Comparison of ENCODE assay signal across 8 mouse cellular contexts in genomic region chr2:31258609-31259366, GRCm38 (mm10). TPM values are rescaled to one million over a fixed set of nuclear protein-coding genes. Genes with fewer than 3 reads are reported as not detected.
DNase-seq lines count a peak whose midpoint lies in the region; ATAC-seq and TF ChIP-seq lines count a peak whose summit lies in the region.

No protein-coding gene starts in this region.

- peak overlapping the region; percentile 66 for H3K4me3 ChIP-seq in bone marrow macrophage, adult 2 months (ENCODE audit: insufficient read depth, low read length)
- H3K4me3 ChIP-seq in embryonic fibroblast, embryonic 13.5 days (ENCODE audit: insufficient read depth, low read length), result peak overlapping the region; percentile 21
- peak overlapping the region; percentile 38 to 61 for H3K4me3 ChIP-seq in heart, embryonic 14.5 days (ENCODE audit: control insufficient read depth in 1 of 2, insufficient read depth in 1 of 2, low read depth in 1 of 2, low read length in 2 of 2)
- peak overlapping the region; percentile 38 for H3K4me3 ChIP-seq in kidney, postnatal 0 days (replicated peaks; ENCODE audit: low read depth, low read length)
- peak overlapping the region; percentile 64 for H3K4me3 ChIP-seq in liver, embryonic 12.5 days
- peak overlapping the region; percentile 49 for H3K4me3 ChIP-seq in stomach, embryonic 15.5 days (replicated peaks)

- H3K36me3 ChIP-seq in heart, embryonic 14.5 days (ENCODE audit: control insufficient read depth, insufficient read depth, low read length), result 0 out of 2 replicates have a peak, but pooled peaks cover 4% of the 10 kb centered on the region
- H3K36me3 ChIP-seq in kidney, postnatal 0 days (ENCODE audit: insufficient read depth, low read length), result no peaks in the 10 kb centered on the region
- H3K36me3 ChIP-seq in liver, embryonic 12.5 days, result no peaks in the 10 kb centered on the region
- no peaks in the 10 kb centered on the region for H3K36me3 ChIP-seq in stomach, embryonic 15.5 days

- ATAC-seq in heart, embryonic 14.5 days (ENCODE audit: insufficient number of reproducible peaks, insufficient read depth, low FRiP score, low read depth), result peak; percentile 69
- peak; percentile 63 for ATAC-seq in kidney, postnatal 0 days (replicated peaks; ENCODE audit: low FRiP score, low read depth)
- peak; percentile 59; the same call in 1 of the 2 replicates for ATAC-seq in liver, embryonic 12.5 days
- ATAC-seq in stomach, embryonic 15.5 days (ENCODE audit: insufficient read depth, low FRiP score, low read depth), result peak; percentile 76; the same call in 1 of the 2 replicates

- H3K27ac ChIP-seq in bone marrow macrophage, adult 2 months (ENCODE audit: insufficient read depth, low read depth, low read length), result no peak overlapping the region
- H3K27ac ChIP-seq in embryonic fibroblast, embryonic 13.5 days (ENCODE audit: insufficient read depth, low read length), result no peak overlapping the region
- peak overlapping the region; percentile 94 to 97 for H3K27ac ChIP-seq in heart, embryonic 14.5 days (replicated peaks in 1 of 2; ENCODE audit: control insufficient read depth in 1 of 2, insufficient read depth in 1 of 2, low read depth in 2 of 2, low read length in 2 of 2)
- H3K27ac ChIP-seq in kidney, postnatal 0 days, result peak overlapping the region; percentile 73
- no peak overlapping the region for H3K27ac ChIP-seq in liver, embryonic 12.5 days
- H3K27ac ChIP-seq in stomach, embryonic 15.5 days, result peak overlapping the region; percentile 64

- TF ChIP-seq POLR2A in bone marrow macrophage, adult 2 months (IDR thresholded peaks at IDR 0.05; ENCODE audit: borderline replicate concordance, low read depth, low read length), result no peak
- TF ChIP-seq POLR2A in embryonic fibroblast, embryonic 13.5 days (IDR thresholded peaks at IDR 0.05; ENCODE audit: low read depth, low read length), result no peak; the same call in 1 of the 2 replicates

- no peak for TF ChIP-seq CTCF in bone marrow macrophage, adult 2 months (IDR thresholded peaks at IDR 0.05; ENCODE audit: low read depth, low read length)
- no peak for TF ChIP-seq CTCF in embryonic fibroblast, embryonic 13.5 days (IDR thresholded peaks at IDR 0.05; ENCODE audit: borderline replicate concordance, insufficient read depth, low read length)
- TF ChIP-seq CTCF in kidney, postnatal 0 days (IDR thresholded peaks at IDR 0.05; ENCODE audit: low read depth), result no peak

- DNase-seq in CD4-positive, CD25-positive, alpha-beta regulatory T cell, adult 2 months (ENCODE audit: low read depth, low spot score), result peak; percentile 83
- peak; percentile 90 for DNase-seq in kidney, postnatal 0 days (ENCODE audit: low spot score)
- DNase-seq in naive thymus-derived CD4-positive, alpha-beta T cell, adult 2 months (ENCODE audit: low read depth), result peak; percentile 83

- H3K4me2 ChIP-seq in heart, embryonic 14.5 days (ENCODE audit: low read length), result peak overlapping the region; percentile 66
- peak overlapping the region; percentile 70 for H3K4me2 ChIP-seq in kidney, postnatal 0 days (ENCODE audit: low read length)
- H3K4me2 ChIP-seq in liver, embryonic 12.5 days, result peak overlapping the region; percentile 77
- peak overlapping the region; percentile 87 for H3K4me2 ChIP-seq in stomach, embryonic 15.5 days

- WGBS in heart, embryonic 14.5 days, result 8% methylated on average over 22 of the region's 22 CpGs
- WGBS in kidney, postnatal 0 days, result 14% methylated on average over 22 of the region's 22 CpGs
- WGBS in liver, embryonic 12.5 days (ENCODE audit: insufficient replicate concordance), result 15% methylated on average over 22 of the region's 22 CpGs
- 14% methylated on average over 22 of the region's 22 CpGs for WGBS in stomach, embryonic 15.5 days

- no peaks in the 10 kb centered on the region for H3K27me3 ChIP-seq in heart, embryonic 14.5 days (ENCODE audit: control insufficient read depth, insufficient read depth, low read length)
- no peaks in the 10 kb centered on the region for H3K27me3 ChIP-seq in kidney, postnatal 0 days (ENCODE audit: insufficient read depth, low read length)
- H3K27me3 ChIP-seq in liver, embryonic 12.5 days (replicated peaks), result peaks cover 19% of the 10 kb centered on the region; the same call in 1 of the 2 replicates
- no peaks in the 10 kb centered on the region for H3K27me3 ChIP-seq in stomach, embryonic 15.5 days (replicated peaks)

- peak overlapping the region; percentile 59 for H3K9ac ChIP-seq in heart, embryonic 14.5 days (ENCODE audit: low read length)
- H3K9ac ChIP-seq in kidney, postnatal 0 days (ENCODE audit: low read depth, low read length), result peak overlapping the region; percentile 65
- H3K9ac ChIP-seq in liver, embryonic 12.5 days, result peak overlapping the region; percentile 47
- H3K9ac ChIP-seq in stomach, embryonic 15.5 days, result peak overlapping the region; percentile 21; the same call in 1 of the 2 replicates

- H3K9me3 ChIP-seq in heart, embryonic 14.5 days (ENCODE audit: control insufficient read depth, low read length), result no peaks in the 10 kb centered on the region
- no peaks in the 10 kb centered on the region for H3K9me3 ChIP-seq in kidney, postnatal 0 days (replicated peaks; ENCODE audit: low read length)
- H3K9me3 ChIP-seq in liver, embryonic 12.5 days (replicated peaks), result no peaks in the 10 kb centered on the region
- H3K9me3 ChIP-seq in stomach, embryonic 15.5 days, result no peaks in the 10 kb centered on the region

- H3K4me1 ChIP-seq in bone marrow macrophage, adult 2 months (ENCODE audit: control insufficient read depth, insufficient read depth, low read length), result peaks cover 11% of the 10 kb centered on the region
- H3K4me1 ChIP-seq in embryonic fibroblast, embryonic 13.5 days (ENCODE audit: control insufficient read depth, insufficient read depth, low read length), result peaks cover 25% of the 10 kb centered on the region
- peaks cover 77 to 87% of the 10 kb centered on the region in 2 experiments for H3K4me1 ChIP-seq in heart, embryonic 14.5 days (ENCODE audit: control insufficient read depth in 2 of 2, insufficient read depth in 2 of 2, low read length in 2 of 2)
- H3K4me1 ChIP-seq in kidney, postnatal 0 days (replicated peaks; ENCODE audit: insufficient read depth, low read length), result peaks cover 59% of the 10 kb centered on the region
- H3K4me1 ChIP-seq in liver, embryonic 12.5 days, result peaks cover 33% of the 10 kb centered on the region
- peaks cover 69% of the 10 kb centered on the region for H3K4me1 ChIP-seq in stomach, embryonic 15.5 days

RNA-seq across cellular contexts. Expression of gene Ncs1, which starts 13.2 kb away (rescaled TPM):
- 1.3 and 2.5 TPM in 2 replicates for polyA plus RNA-seq in bone marrow macrophage, adult 2 months (2012; ENCODE audit: insufficient read depth, insufficient read length, missing spikeins)
- polyA plus RNA-seq in embryonic fibroblast, embryonic 13.5 days (2011; ENCODE audit: insufficient read length, low read depth, missing spikeins), result 43.6 and 53.2 TPM in 2 replicates
- 51.7 and 52.2 TPM in 2 replicates for polyA plus RNA-seq in heart, embryonic 14.5 days (2014; fragmentation: Nextera tagmentation; extraction: Ambion mirVana)
- 23.5 and 26.3 TPM in 2 replicates for polyA plus RNA-seq in kidney, postnatal 0 days (2015; fragmentation: Nextera tagmentation; extraction: Ambion mirVana)
- polyA plus RNA-seq in liver, embryonic 12.5 days (2016; fragmentation: Nextera tagmentation; extraction: Ambion mirVana), result 4.3 and 4.5 TPM in 2 replicates
- 22.3 and 24.3 TPM in 2 replicates for polyA plus RNA-seq in stomach, embryonic 15.5 days (2015; fragmentation: Nextera tagmentation; extraction: Ambion mirVana)

RNA-seq across cellular contexts. Expression of gene Hmcn2, which starts 55.4 kb away (rescaled TPM):
- not detected in 2 replicates for polyA plus RNA-seq in bone marrow macrophage, adult 2 months (2012; ENCODE audit: insufficient read depth, insufficient read length, missing spikeins)
- 0.49 and 2.0 TPM in 2 replicates for polyA plus RNA-seq in embryonic fibroblast, embryonic 13.5 days (2011; ENCODE audit: insufficient read length, low read depth, missing spikeins)
- polyA plus RNA-seq in heart, embryonic 14.5 days (2014; fragmentation: Nextera tagmentation; extraction: Ambion mirVana), result 0.73 and 0.86 TPM in 2 replicates
- 0.68 and 1.0 TPM in 2 replicates for polyA plus RNA-seq in kidney, postnatal 0 days (2015; fragmentation: Nextera tagmentation; extraction: Ambion mirVana)
- 0.35 and 0.36 TPM in 2 replicates for polyA plus RNA-seq in liver, embryonic 12.5 days (2016; fragmentation: Nextera tagmentation; extraction: Ambion mirVana)
- 3.4 and 4.1 TPM in 2 replicates for polyA plus RNA-seq in stomach, embryonic 15.5 days (2015; fragmentation: Nextera tagmentation; extraction: Ambion mirVana)

Comparison
In these comparisons a context has a peak if more than half of its experiments do, and no peak if none do; other contexts are left out.
1. H3K27ac ChIP-seq: peak in heart, embryonic 14.5 days (2 of 2), kidney, postnatal 0 days (single experiment) and stomach, embryonic 15.5 days (single experiment); none in bone marrow macrophage, adult 2 months (single experiment), embryonic fibroblast, embryonic 13.5 days (single experiment) and liver, embryonic 12.5 days (single experiment).
2. Peak in every context shown above with its lines, with median percentiles within 50 percentile points of each other: DNase-seq, H3K4me3 ChIP-seq, ATAC-seq, H3K4me2 ChIP-seq and H3K9ac ChIP-seq.